Mouse (Mus musculus): ENCODE results near the gene Olfr1192-ps1. TPM values are rescaled to one million over a fixed set of nuclear protein-coding genes. Genes with fewer than 3 reads are reported as not detected.
"Not testable (repeated sequence)": the region's sequence is repeated elsewhere in the genome, so short reads cannot be mapped to it uniquely, and the experiment has no call there.

The Olfr1192-ps1 gene
- total RNA-seq (2021), result not detected
- long read RNA-seq, experiment 1, result 0 reads
- long read RNA-seq, experiment 2, result 0 reads

DNA sequence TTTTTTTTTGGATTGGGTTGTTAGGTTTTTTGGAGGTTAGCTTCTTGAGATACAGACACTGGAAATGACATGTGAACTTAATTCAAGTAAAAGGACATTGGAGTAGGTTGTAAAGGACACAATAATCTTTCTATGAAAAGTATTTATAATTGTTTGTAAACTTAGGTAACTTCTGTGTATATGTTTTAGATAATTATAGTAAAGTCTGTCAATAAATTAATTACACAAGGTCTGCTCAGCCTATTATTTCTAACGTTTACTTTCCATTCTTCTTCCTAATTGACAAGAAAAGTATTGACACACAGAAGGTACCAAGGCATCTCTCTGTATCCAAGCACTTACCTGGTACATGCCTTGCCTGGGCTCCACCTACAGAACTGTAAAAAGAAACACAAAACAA is at the start of gene Olfr1192-ps1:
TSS of gene Olfr1192-ps1 (plus strand) at position 301 of the 400 bp plus-strand sequence.
- no peak for DNase-seq

- not testable (repeated sequence) for DNase-seq
These were observed 8.1 kb upstream of the Olfr1192-ps1 start, which contains the start of gene Olfr1191-ps1 for GRCm38 (mm10) chr2:88640242-88640641. TSS of gene Olfr1191-ps1 (plus strand) at chr2:88640542.

DNA sequence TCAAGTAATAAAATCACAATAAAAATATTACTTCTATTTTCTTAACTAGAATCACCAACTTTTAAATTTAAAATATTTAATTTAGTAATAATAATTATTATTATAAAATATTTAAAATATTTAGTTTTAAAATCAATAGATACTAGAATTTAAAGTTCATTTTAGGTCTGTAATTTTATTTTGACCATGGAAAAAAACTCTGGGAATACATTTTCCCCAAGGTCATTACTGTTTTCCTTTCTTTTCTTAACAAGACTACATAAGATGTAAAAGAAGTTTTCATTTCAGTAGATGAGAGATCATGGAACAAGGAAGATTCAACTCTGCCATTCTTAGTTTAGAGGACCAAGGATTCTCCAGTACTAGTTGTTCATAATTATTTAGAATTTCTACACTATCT is 27.0 kb downstream of the Olfr1192-ps1 start, which contains the start of gene Olfr1193:
TSS of gene Olfr1193 (plus strand) at position 301 of the 400 bp plus-strand sequence.
- DNase-seq, result not testable (repeated sequence)

DNA sequence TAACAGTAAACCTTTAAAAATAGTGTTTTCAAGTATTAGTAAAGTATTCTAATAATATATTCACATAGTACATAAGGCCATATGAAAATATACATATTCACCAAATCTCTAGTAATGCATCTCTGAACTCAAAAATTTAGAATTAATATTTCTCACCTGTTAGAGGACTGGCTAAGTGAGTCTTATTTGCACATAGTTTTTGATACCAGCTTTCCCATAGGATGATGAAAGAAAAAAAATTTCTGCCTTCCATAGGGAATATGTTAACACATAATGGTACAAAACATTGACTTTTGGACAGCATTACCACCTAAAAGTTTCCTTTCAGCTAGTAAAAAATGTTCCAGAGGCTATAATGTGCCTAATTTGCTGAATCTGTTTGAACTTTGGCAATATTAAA is 40.8 kb downstream of the Olfr1192-ps1 start, which contains the start of gene Olfr1195:
TSS of gene Olfr1195 (minus strand) at position 101 of the 400 bp plus-strand sequence.
- no peak for DNase-seq

DNA sequence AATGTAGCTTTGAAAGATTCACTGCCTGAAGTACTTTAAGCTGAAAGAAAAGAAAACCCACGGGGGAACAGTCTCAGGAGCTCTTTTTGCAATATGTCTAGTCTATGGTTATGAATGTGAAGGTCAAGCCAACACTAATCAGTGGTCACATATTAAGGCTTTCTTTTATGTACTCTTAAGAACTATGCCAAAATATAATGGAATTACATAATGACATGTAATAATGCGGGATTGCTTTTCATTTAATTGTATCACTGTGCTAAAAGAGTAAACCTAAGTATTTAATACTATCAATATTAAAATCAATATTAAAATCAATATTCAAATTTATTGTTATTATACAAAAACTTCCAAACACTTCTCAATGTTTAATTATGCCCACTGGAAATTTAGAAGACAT is 56.2 kb downstream of the Olfr1192-ps1 start, which contains the start of gene Olfr1196:
TSS of gene Olfr1196 (minus strand) at position 101 of the 400 bp plus-strand sequence.
- DNase-seq, result no peak

Other genes with a start within 250 kb of the Olfr1192-ps1 start
- gene Olfr1179, start 242.1 kb upstream of the Olfr1192-ps1 start, total RNA-seq (2021), result not detected
- not detected for gene Olfr1180, start 229.4 kb upstream of the Olfr1192-ps1 start, total RNA-seq (2021)
- gene Olfr1181, start 222.3 kb upstream of the Olfr1192-ps1 start, total RNA-seq (2021), result not detected
- not detected for gene Gm13757, start 199.4 kb upstream of the Olfr1192-ps1 start, total RNA-seq (2021)
- gene Olfr1183, start 193.6 kb upstream of the Olfr1192-ps1 start, total RNA-seq (2021), result not detected
- not detected for gene Olfr1184, start 164.9 kb upstream of the Olfr1192-ps1 start, total RNA-seq (2021)
- not detected for gene Olfr1185-ps1, start 155.2 kb upstream of the Olfr1192-ps1 start, total RNA-seq (2021)
- gene Olfr1186, start 130.0 kb upstream of the Olfr1192-ps1 start, total RNA-seq (2021), result not detected
- not detected for gene Olfr1188, start 91.6 kb upstream of the Olfr1192-ps1 start, total RNA-seq (2021)
- gene Olfr1189, start 62.1 kb upstream of the Olfr1192-ps1 start, total RNA-seq (2021), result not detected
- under 1 TPM in 1 of 2 experiments, not detected in 1; 0.03 TPM for gene Olfr1191-ps1, start 8.0 kb upstream of the Olfr1192-ps1 start, total RNA-seq (2021)
- not detected for gene Olfr1193, start 27.1 kb downstream of the Olfr1192-ps1 start, total RNA-seq (2021)
- gene Olfr1195, start 40.7 kb downstream of the Olfr1192-ps1 start, total RNA-seq (2021), result not detected
- gene Olfr1196, start 56.1 kb downstream of the Olfr1192-ps1 start, total RNA-seq (2021), result not detected
- not detected for gene Olfr1197, start 83.9 kb downstream of the Olfr1192-ps1 start, total RNA-seq (2021)
- not detected for gene Olfr1198, start 102.9 kb downstream of the Olfr1192-ps1 start, total RNA-seq (2021)
- not detected for gene Olfr1199, start 112.0 kb downstream of the Olfr1192-ps1 start, total RNA-seq (2021)
- gene Olfr1200, start 122.0 kb downstream of the Olfr1192-ps1 start, total RNA-seq (2021), result not detected
- gene Olfr1201, start 144.5 kb downstream of the Olfr1192-ps1 start, total RNA-seq (2021), result not detected
- not detected for gene Olfr1202, start 166.0 kb downstream of the Olfr1192-ps1 start, total RNA-seq (2021)
- gene Olfr1205, start 181.2 kb downstream of the Olfr1192-ps1 start, total RNA-seq (2021), result not detected
- gene Olfr1204, start 200.8 kb downstream of the Olfr1192-ps1 start, total RNA-seq (2021), result not detected
- gene Olfr1206, start 214.7 kb downstream of the Olfr1192-ps1 start, total RNA-seq (2021), result not detected